Mouse (Mus musculus) cerebellum, adult 2 months (tissue): Measurements from ENCODE around the gene Pabpn1l.

Experiments
- CTCF ChIP-seq: fragments of 200-500 bp; IDR thresholded peaks from 2 replicates; pipeline ENCODE4 v1.5.1; 2011; ENCODE audit warnings: low read depth, mild to moderate bottlenecking, control low read depth, low read length, moderate library complexity, borderline replicate concordance; ENCODE audit not compliant: insufficient read depth
- POLR2A ChIP-seq: fragments of 200-500 bp; IDR thresholded peaks from 2 replicates; pipeline ENCODE4 v1.6.1; 2011; ENCODE audit warnings: low read length, control low read depth, borderline replicate concordance; ENCODE audit not compliant: insufficient read depth

GRCm38 (mm10) chr8:122635878-122636802 is 13.6 kb upstream of the Pabpn1l start:
- TF ChIP-seq CTCF (no peak), POLR2A (no peak)
